Mouse (Mus musculus) midbrain, embryonic 10.5 days (tissue): ENCODE results near the gene Brdt. TPM values are rescaled to one million over a fixed set of nuclear protein-coding genes. Genes with fewer than 3 reads are reported as not detected.

Experiments
- polyA plus RNA-seq: library from polyadenylated mRNA; unstranded; fragments of >200 nt; fragmentation: Nextera tagmentation; extraction: Ambion mirVana; gene quantifications from 2 replicates; pipeline ENCODE4 v1.2.1, GENCODE M21; 2016

The Brdt gene
- polyA plus RNA-seq, 1 experiment from 2014 or later = 1.2 TPM

Other genes with a start within 250 kb of the Brdt start
- 7.2 and 7.4 TPM in 2 replicates for gene Tgfbr3, start 41.5 kb upstream of the Brdt start, polyA plus RNA-seq
- gene Ephx4, start 71.6 kb downstream of the Brdt start, polyA plus RNA-seq = 0.57 and 0.99 TPM in 2 replicates
- not detected in 2 replicates for gene Lpcat2b, start 100.4 kb downstream of the Brdt start, polyA plus RNA-seq
- gene Btbd8, start 106.8 kb downstream of the Brdt start, polyA plus RNA-seq = 4.6 and 6.4 TPM in 2 replicates
- gene Gm42669, start 176.5 kb downstream of the Brdt start, polyA plus RNA-seq = 0.15 and 0.26 TPM in 2 replicates
- gene 1700028K03Rik, start 203.6 kb downstream of the Brdt start, polyA plus RNA-seq = 0.04 and 0.20 TPM in 2 replicates